Mouse (Mus musculus): ENCODE results near the gene Spsb1.

DNA sequence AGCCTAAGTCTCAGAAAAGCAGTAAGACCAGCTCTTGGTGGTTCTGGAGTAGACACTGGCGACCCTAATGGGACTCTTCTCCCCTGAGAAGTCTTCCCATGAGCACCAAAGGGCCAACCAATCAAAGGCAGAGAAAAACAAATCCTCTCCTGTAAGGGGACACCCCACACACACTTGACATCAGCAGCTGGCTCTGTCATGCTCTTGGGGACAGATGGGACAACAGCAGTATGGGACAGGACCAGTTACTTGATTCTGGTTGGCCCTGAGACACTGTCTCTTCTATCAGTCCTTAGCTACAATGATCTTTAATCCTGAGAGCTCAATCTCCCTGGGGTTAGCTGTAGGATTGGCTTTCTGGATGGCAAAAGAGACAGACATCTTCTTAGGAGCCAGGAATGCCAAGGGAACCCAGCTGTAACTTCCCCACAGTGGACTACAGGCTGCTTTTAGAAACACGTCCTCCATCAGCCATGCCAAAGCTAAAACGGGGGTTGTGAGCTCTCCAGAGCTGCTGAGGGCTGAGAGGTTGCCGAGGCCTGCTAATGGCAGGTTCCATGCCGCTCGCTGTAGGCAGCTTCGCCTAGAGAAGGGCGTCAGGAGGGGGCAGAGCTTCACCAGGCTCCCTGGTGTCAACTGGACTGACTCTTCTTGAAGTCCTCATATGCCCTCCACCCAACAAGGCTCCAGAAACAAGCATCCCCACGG is 22.6 kb downstream of the Spsb1 start:
- no peak for TF ChIP-seq CTCF (IDR thresholded peaks at IDR 0.05; ENCODE audit: low read depth, low read length)
- TF ChIP-seq TAL1 (conservative IDR thresholded peaks at IDR 0.05; ENCODE audit: low read depth, low read length), result no peak
- no peak for TF ChIP-seq GATA1 (IDR thresholded peaks at IDR 0.05; ENCODE audit: borderline replicate concordance, low read length)

Measured in G1E (cell line).